Mouse (Mus musculus): ENCODE data around the gene Egln1.

DNA sequence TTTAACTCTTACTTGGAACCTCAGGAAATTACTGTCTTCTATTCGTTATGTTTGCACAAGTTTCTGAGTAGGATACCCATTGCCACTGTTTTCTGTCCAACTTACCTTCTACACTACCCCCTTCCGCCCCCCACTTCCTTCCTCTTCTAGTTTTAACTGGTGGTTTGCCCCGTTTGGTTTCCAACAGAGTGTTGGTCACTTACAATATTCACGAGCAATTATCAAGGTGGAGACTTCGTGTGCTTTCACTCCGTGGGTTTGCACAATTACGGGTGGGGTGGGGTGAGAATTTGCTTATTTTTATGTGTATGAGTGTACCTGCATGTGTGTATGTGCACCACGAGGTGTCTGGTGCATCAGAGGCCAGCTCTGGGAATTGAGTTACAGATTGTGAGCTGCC lies 85.4 kb downstream of the Egln1 start:
- TF ChIP-seq CTCF (conservative IDR thresholded peaks at IDR 0.05; ENCODE audit: low read length) (no peak), NANOG (IDR thresholded peaks at IDR 0.05; ENCODE audit: borderline replicate concordance, low read length) (no peak)

Measured in E14TG2a.4 (cell line).